Mouse (Mus musculus): ENCODE data around the gene Gm17584. TPM values are rescaled to one million over a fixed set of nuclear protein-coding genes. Genes with fewer than 3 reads are reported as not detected.
"Not testable (repeated sequence)": the region's sequence is repeated elsewhere in the genome, so short reads cannot be mapped to it uniquely, and the experiment has no call there.

The Gm17584 gene
- polyA plus RNA-seq (2014; fragmentation: Nextera tagmentation; extraction: Ambion mirVana) = not detected in 2 replicates

GRCm38 (mm10) chrX:124500263-124500662, at the start of gene Gm17584:
Gene Gm17584 (plus strand): TSS chrX:124500563.
- not testable (repeated sequence) for ATAC-seq (ENCODE audit: low read depth); H3K27ac ChIP-seq (ENCODE audit: low read depth, low read length); H3K36me3 ChIP-seq (ENCODE audit: control insufficient read depth, insufficient read depth, low read length); H3K9ac ChIP-seq (replicated peaks; ENCODE audit: low read depth, low read length); H3K4me3 ChIP-seq (ENCODE audit: low read depth, low read length); H3K4me2 ChIP-seq (ENCODE audit: low read depth, low read length); H3K4me1 ChIP-seq (ENCODE audit: control insufficient read depth, insufficient read depth, low read length); H3K9me3 ChIP-seq (ENCODE audit: control insufficient read depth, low read length); H3K27me3 ChIP-seq (ENCODE audit: control insufficient read depth, insufficient read depth, low read length)
- no CpG with 5 or more reads among the region's 4 CpGs for WGBS

Other genes starting within 250 kb of the Gm17584 start
- gene Gm17469, start 129.3 kb downstream of the Gm17584 start, polyA plus RNA-seq (2014; fragmentation: Nextera tagmentation; extraction: Ambion mirVana) = not detected in 2 replicates